Mouse (Mus musculus): Measurements from ENCODE around the gene 4833439L19Rik.
"Not testable (repeated sequence)": the region's sequence is repeated elsewhere in the genome, so short reads cannot be mapped to it uniquely, and the experiment has no call there.

Gene 4833439L19Rik

GRCm38 (mm10) chr13:54565201-54565581, at the start of gene 4833439L19Rik:
4833439L19Rik (minus strand) TSS chr13:54565435.
- in situ Hi-C loops (cut with MboI, MseI): loop anchor here in 1 of 2 experiments (5.0 kb wide), 1 partner anchor 98 kb away; the partner anchor contains the start of gene Thoc3

GRCm38 (mm10) chr13:54613141-54613540, 47.9 kb upstream of the 4833439L19Rik start:
- in situ Hi-C loops (cut with MboI, MseI): not testable (repeated sequence)

- in situ Hi-C loops (cut with MboI, MseI): no loop called here
These were observed 45.9 kb upstream of the 4833439L19Rik start, which contains the start of gene Cltb for GRCm38 (mm10) chr13:54610972-54611754. Cltb (minus strand) TSS chr13:54611344.

GRCm38 (mm10) chr13:54610613-54610971, 45.4 kb upstream of the 4833439L19Rik start:
- in situ Hi-C loops (cut with MboI, MseI): no loop called here

GRCm38 (mm10) chr13:54609301-54609700, 44.1 kb upstream of the 4833439L19Rik start:
- in situ Hi-C loops (cut with MboI, MseI): no loop called here

GRCm38 (mm10) chr13:54608666-54609065, 43.4 kb upstream of the 4833439L19Rik start:
- in situ Hi-C loops (cut with MboI, MseI): no loop called here

GRCm38 (mm10) chr13:54608002-54608401, 42.8 kb upstream of the 4833439L19Rik start:
- in situ Hi-C loops (cut with MboI, MseI): no loop called here

GRCm38 (mm10) chr13:54607204-54607603, 42.0 kb upstream of the 4833439L19Rik start:
- in situ Hi-C loops (cut with MboI, MseI): no loop called here

- in situ Hi-C loops (cut with MboI, MseI): no loop called here
These were observed 40.2 kb upstream of the 4833439L19Rik start for GRCm38 (mm10) chr13:54605426-54605825.

GRCm38 (mm10) chr13:54604221-54604620, 39.0 kb upstream of the 4833439L19Rik start:
- in situ Hi-C loops (cut with MboI, MseI): no loop called here

- in situ Hi-C loops (cut with MboI, MseI): no loop called here
These were observed 38.3 kb upstream of the 4833439L19Rik start for GRCm38 (mm10) chr13:54603501-54603900.

- in situ Hi-C loops (cut with MboI, MseI): no loop called here
These were observed 37.4 kb upstream of the 4833439L19Rik start for GRCm38 (mm10) chr13:54602639-54603111.

- in situ Hi-C loops (cut with MboI, MseI): no loop called here
These were observed 33.4 kb upstream of the 4833439L19Rik start for GRCm38 (mm10) chr13:54598622-54599143.

- in situ Hi-C loops (cut with MboI, MseI): no loop called here
These were observed 31.6 kb upstream of the 4833439L19Rik start for GRCm38 (mm10) chr13:54596870-54597269.

GRCm38 (mm10) chr13:54596107-54596690, 31.0 kb upstream of the 4833439L19Rik start:
- in situ Hi-C loops (cut with MboI, MseI): no loop called here

GRCm38 (mm10) chr13:54593617-54594016, 28.4 kb upstream of the 4833439L19Rik start:
- in situ Hi-C loops (cut with MboI, MseI): no loop called here

- in situ Hi-C loops (cut with MboI, MseI): no loop called here
These were observed 26.6 kb upstream of the 4833439L19Rik start for GRCm38 (mm10) chr13:54591776-54592356.

GRCm38 (mm10) chr13:54589996-54590951, 25.0 kb upstream of the 4833439L19Rik start, which contains the start of the genes Nop16 and Higd2a:
Nop16 (minus strand) TSS chr13:54590090.
Higd2a (plus strand) TSS chr13:54590207.
- in situ Hi-C loops (cut with MboI, MseI): no loop called here

- in situ Hi-C loops (cut with MboI, MseI): no loop called here
These were observed 24.3 kb upstream of the 4833439L19Rik start for GRCm38 (mm10) chr13:54589414-54589995.

GRCm38 (mm10) chr13:54585831-54586230, 20.6 kb upstream of the 4833439L19Rik start:
- in situ Hi-C loops (cut with MboI, MseI): no loop called here
